Mouse (Mus musculus): Measurements from ENCODE around the gene Tnks2. TPM values are rescaled to one million over a fixed set of nuclear protein-coding genes. Genes with fewer than 3 reads are reported as not detected.

The Tnks2 gene
- polyA plus RNA-seq, 1 experiment from 2014 or later = 95.9 TPM

DNA sequence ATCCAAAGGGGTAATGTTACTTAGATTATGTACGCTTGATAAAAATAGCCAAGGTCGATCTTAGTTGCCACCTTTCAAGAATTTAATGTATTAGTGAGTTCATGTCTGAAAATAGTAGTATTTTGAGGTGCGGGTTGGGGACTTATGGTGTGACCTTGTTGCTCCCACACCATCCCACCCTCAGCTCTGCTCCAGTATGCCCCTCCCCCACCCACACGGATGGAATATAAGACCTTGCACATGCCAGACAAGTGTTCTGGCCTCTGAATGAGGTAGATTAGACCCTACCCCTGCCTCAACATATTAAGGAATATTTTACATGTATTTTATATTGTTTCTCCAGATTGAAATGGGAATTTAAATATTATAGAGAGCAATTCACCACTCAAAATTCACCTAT is 2.0 kb downstream of the Tnks2 start:
- Histone ChIP-seq H3K27me3 (ENCODE audit: control insufficient read depth, insufficient read depth, low read length) (no peaks in the 10 kb centered on the region), H3K36me3 (ENCODE audit: control insufficient read depth, insufficient read depth, low read length) (peaks cover 8% of the 10 kb centered on the region), H3K9ac (replicated peaks; ENCODE audit: low read length) (no peak overlapping the region; the same call in 1 of the 2 replicates), H3K27ac (replicated peaks; ENCODE audit: low read depth, low read length) (no peak overlapping the region), H3K4me2 (ENCODE audit: low read length) (peak overlapping the region; percentile 89), H3K4me3 (replicated peaks; ENCODE audit: low read depth, low read length) (peak overlapping the region; percentile 97), H3K9me3 (ENCODE audit: control insufficient read depth, low read length) (no peaks in the 10 kb centered on the region), H3K4me1 (ENCODE audit: control insufficient read depth, insufficient read depth, low read length) (peaks cover 24% of the 10 kb centered on the region)
- WGBS = 60% methylated on average over 4 of the region's 4 CpGs
- no peak for ATAC-seq (ENCODE audit: low FRiP score, low TSS enrichment)
- DNase-seq = peak; percentile 6

DNA sequence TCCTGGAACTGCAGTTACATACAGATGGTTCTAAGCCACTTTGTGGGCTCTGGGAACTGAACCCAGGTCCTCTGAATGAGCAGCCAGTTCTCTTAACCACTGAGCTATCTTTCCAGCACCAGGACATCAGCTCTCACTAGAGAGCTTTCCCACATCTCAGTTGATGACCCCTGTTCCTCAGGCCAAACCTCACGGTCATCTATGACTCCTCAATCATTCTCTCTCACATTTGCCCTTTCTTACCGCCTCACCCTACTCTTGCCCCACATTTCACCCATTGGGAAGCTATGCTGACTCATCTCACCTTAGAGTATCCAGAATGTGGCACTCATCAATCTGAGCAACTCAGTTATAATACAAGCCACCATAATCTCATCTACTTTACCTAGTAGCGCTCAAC is 6.3 kb downstream of the Tnks2 start:
- no peak for ATAC-seq (ENCODE audit: low FRiP score, low TSS enrichment)
- 97% methylated on average over 3 of the region's 3 CpGs for WGBS

DNA sequence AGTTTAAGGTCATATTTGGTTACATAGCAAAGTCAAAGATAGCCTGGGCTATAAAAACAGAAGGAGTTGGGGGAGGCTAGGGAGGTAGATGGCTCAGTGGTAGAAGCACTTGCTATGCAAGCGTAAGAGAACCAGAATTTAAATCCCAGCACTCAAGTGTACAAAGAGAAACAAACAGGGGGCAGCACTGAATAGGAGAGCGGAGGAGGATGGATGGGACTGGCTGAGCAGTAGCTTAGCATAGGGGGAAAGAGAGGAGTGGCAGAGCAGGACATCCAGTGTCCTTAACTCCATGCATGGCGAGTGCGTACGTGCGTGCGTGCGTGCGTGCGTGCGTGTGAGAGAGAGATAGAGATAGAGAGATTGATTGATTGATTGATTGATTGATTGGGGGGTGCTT is 9.8 kb downstream of the Tnks2 start:
- Histone ChIP-seq H3K4me1 (ENCODE audit: control insufficient read depth, insufficient read depth, low read length) (no peaks in the 10 kb centered on the region), H3K9ac (replicated peaks; ENCODE audit: low read length) (no peak overlapping the region), H3K27me3 (ENCODE audit: control insufficient read depth, insufficient read depth, low read length) (no peaks in the 10 kb centered on the region), H3K9me3 (ENCODE audit: control insufficient read depth, low read length) (no peaks in the 10 kb centered on the region), H3K4me3 (replicated peaks; ENCODE audit: low read depth, low read length) (no peak overlapping the region), H3K4me2 (ENCODE audit: low read length) (no peak overlapping the region), H3K36me3 (ENCODE audit: control insufficient read depth, insufficient read depth, low read length) (peaks cover 42% of the 10 kb centered on the region), H3K27ac (replicated peaks; ENCODE audit: low read depth, low read length) (no peak overlapping the region)
- WGBS = 87% methylated on average over 11 of the region's 11 CpGs
- ATAC-seq (ENCODE audit: low FRiP score, low TSS enrichment) = no peak
- DNase-seq = no peak

More for the DNA sequence above, 6.3 kb downstream of the Tnks2 start:
- Histone ChIP-seq H3K9ac (replicated peaks; ENCODE audit: low read length) (no peak overlapping the region), H3K4me3 (replicated peaks; ENCODE audit: low read depth, low read length) (no peak overlapping the region), H3K4me1 (ENCODE audit: control insufficient read depth, insufficient read depth, low read length) (peaks cover 18% of the 10 kb centered on the region), H3K27me3 (ENCODE audit: control insufficient read depth, insufficient read depth, low read length) (no peaks in the 10 kb centered on the region), H3K4me2 (ENCODE audit: low read length) (no peak overlapping the region), H3K9me3 (ENCODE audit: control insufficient read depth, low read length) (no peaks in the 10 kb centered on the region), H3K36me3 (ENCODE audit: control insufficient read depth, insufficient read depth, low read length) (peaks cover 17% of the 10 kb centered on the region), H3K27ac (replicated peaks; ENCODE audit: low read depth, low read length) (no peak overlapping the region)
- DNase-seq = no peak

DNA sequence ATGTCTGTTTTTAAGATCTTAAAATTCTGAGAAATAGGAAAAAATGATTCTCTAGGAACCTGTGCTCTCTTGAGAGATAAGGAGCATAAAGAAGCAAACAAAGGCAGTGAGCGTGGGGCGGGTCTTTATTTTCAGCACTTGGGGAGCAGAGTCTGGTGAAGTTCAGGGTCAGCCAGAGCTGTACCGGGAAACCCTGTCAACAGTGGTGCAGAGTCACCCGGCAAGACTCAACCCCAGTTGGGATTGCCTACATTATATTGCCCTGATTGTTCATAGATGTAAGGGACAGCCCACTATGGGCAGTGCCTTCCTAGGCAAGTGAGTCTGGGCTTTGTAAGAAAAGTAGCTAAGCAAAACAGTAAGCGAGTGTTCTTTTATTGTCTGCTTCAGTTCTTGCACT is 11.9 kb downstream of the Tnks2 start:
- Histone ChIP-seq H3K4me3 (replicated peaks; ENCODE audit: low read depth, low read length) (no peak overlapping the region), H3K27ac (replicated peaks; ENCODE audit: low read depth, low read length) (no peak overlapping the region), H3K4me1 (ENCODE audit: control insufficient read depth, insufficient read depth, low read length) (no peaks in the 10 kb centered on the region), H3K4me2 (ENCODE audit: low read length) (no peak overlapping the region), H3K36me3 (ENCODE audit: control insufficient read depth, insufficient read depth, low read length) (peaks cover 52% of the 10 kb centered on the region), H3K9me3 (ENCODE audit: control insufficient read depth, low read length) (no peaks in the 10 kb centered on the region), H3K9ac (replicated peaks; ENCODE audit: low read length) (no peak overlapping the region), H3K27me3 (ENCODE audit: control insufficient read depth, insufficient read depth, low read length) (no peaks in the 10 kb centered on the region)
- 87% methylated on average over 5 of the region's 5 CpGs for WGBS
- ATAC-seq (ENCODE audit: low FRiP score, low TSS enrichment) (no peak), DNase-seq (no peak)

DNA sequence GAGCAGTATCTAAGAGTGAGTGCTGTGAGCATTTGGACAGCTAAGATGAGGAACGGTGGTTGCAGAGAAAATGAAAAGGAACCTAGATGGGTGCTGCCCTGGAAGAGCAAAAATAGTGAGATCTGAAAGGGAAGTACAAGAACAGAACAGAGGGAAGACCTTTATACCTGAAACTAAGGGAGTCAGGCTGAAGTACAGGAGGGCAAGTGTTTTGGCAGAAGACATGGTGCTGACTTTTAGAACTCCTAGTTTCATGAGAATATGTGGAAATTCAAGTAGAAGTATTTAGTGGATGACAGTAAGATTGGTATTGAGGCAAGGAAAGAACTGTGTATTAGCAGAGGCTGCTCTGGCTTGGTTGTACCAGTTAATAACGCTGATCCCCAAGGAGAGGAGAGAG is 19.8 kb downstream of the Tnks2 start:
- H3K4me2 ChIP-seq (ENCODE audit: low read length) = no peak overlapping the region
- no peaks in the 10 kb centered on the region for H3K27me3 ChIP-seq (ENCODE audit: control insufficient read depth, insufficient read depth, low read length)
- 94% methylated on average over 2 of the region's 2 CpGs for WGBS
- H3K27ac ChIP-seq (replicated peaks; ENCODE audit: low read depth, low read length) = no peak overlapping the region
- no peaks in the 10 kb centered on the region for H3K4me1 ChIP-seq (ENCODE audit: control insufficient read depth, insufficient read depth, low read length)
- no peak overlapping the region for H3K4me3 ChIP-seq (replicated peaks; ENCODE audit: low read depth, low read length)
- ATAC-seq (ENCODE audit: low FRiP score, low TSS enrichment) (no peak), DNase-seq (no peak)
- peaks cover 89% of the 10 kb centered on the region for H3K36me3 ChIP-seq (ENCODE audit: control insufficient read depth, insufficient read depth, low read length)
- H3K9me3 ChIP-seq (ENCODE audit: control insufficient read depth, low read length) = no peaks in the 10 kb centered on the region
- no peak overlapping the region for H3K9ac ChIP-seq (replicated peaks; ENCODE audit: low read length)

DNA sequence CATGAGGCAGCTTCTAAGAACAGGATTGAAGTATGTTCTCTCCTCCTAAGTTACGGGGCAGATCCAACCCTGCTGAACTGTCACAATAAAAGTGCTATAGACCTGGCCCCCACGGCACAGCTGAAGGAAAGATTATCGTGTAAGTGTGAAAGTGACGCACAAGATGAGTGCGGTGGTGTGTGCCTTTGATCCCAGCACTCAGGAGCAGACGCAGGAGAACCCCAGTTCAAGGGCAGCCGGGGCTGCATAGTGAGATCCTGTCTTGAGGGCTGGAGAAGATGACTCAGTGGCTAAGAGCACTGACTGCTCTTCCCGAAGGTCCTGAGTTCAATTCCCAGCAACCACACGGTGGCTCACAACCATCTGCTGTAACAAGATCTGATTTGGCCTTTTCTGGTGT is 23.8 kb downstream of the Tnks2 start:
- no peak overlapping the region for H3K27ac ChIP-seq (replicated peaks; ENCODE audit: low read depth, low read length)
- H3K36me3 ChIP-seq (ENCODE audit: control insufficient read depth, insufficient read depth, low read length) = peaks cover 95% of the 10 kb centered on the region
- WGBS = 92% methylated on average over 9 of the region's 9 CpGs
- H3K9me3 ChIP-seq (ENCODE audit: control insufficient read depth, low read length) = no peaks in the 10 kb centered on the region
- H3K9ac ChIP-seq (replicated peaks; ENCODE audit: low read length) = no peak overlapping the region
- H3K4me3 ChIP-seq (replicated peaks; ENCODE audit: low read depth, low read length) = no peak overlapping the region
- no peak for ATAC-seq (ENCODE audit: low FRiP score, low TSS enrichment)
- DNase-seq = no peak
- no peaks in the 10 kb centered on the region for H3K27me3 ChIP-seq (ENCODE audit: control insufficient read depth, insufficient read depth, low read length)
- no peaks in the 10 kb centered on the region for H3K4me1 ChIP-seq (ENCODE audit: control insufficient read depth, insufficient read depth, low read length)
- H3K4me2 ChIP-seq (ENCODE audit: low read length) = no peak overlapping the region

DNA sequence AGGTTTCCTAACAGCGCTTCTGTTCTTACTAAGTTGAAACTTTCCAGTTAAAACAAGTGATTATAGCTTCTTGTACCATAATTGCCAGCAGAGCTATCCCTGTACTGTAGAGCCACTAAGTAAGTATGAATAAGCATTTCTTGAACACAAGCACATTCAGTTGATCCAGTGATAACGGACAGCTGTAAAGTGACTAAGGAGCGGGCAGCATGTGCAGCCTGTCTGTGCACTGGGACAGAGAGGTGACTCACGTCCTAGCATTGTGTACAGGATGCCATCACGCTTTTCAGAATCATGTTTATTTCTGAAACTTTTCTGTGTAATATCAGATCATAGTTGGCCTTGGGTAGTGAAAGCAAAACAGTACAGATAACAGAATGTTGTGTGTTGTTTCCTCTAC is 26.4 kb downstream of the Tnks2 start:
- Histone ChIP-seq H3K4me3 (replicated peaks; ENCODE audit: low read depth, low read length) (no peak overlapping the region), H3K36me3 (ENCODE audit: control insufficient read depth, insufficient read depth, low read length) (peaks cover 92% of the 10 kb centered on the region), H3K27ac (replicated peaks; ENCODE audit: low read depth, low read length) (no peak overlapping the region), H3K9ac (replicated peaks; ENCODE audit: low read length) (no peak overlapping the region), H3K4me1 (ENCODE audit: control insufficient read depth, insufficient read depth, low read length) (no peaks in the 10 kb centered on the region), H3K9me3 (ENCODE audit: control insufficient read depth, low read length) (no peaks in the 10 kb centered on the region), H3K4me2 (ENCODE audit: low read length) (no peak overlapping the region), H3K27me3 (ENCODE audit: control insufficient read depth, insufficient read depth, low read length) (no peaks in the 10 kb centered on the region)
- DNase-seq (no peak), ATAC-seq (ENCODE audit: low FRiP score, low TSS enrichment) (no peak)
- WGBS = 96% methylated on average over 5 of the region's 5 CpGs

DNA sequence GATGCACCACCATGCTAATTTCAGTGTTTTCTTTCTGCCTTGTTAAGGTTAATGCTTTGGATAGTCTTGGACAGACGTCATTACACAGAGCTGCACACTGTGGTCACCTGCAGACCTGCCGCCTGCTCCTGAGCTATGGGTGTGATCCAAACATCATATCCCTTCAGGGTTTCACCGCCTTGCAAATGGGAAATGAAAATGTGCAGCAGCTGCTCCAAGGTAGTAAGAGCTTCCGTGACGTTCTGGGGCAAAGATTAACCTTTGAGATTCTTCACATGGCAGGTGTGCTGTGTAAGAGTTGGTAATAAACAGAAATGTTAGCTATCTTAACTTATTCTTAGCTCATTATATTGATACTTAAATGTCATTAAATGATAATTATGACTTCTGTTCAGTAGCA is 31.9 kb downstream of the Tnks2 start:
- Histone ChIP-seq H3K9ac (replicated peaks; ENCODE audit: low read length) (no peak overlapping the region), H3K4me3 (replicated peaks; ENCODE audit: low read depth, low read length) (no peak overlapping the region), H3K4me1 (ENCODE audit: control insufficient read depth, insufficient read depth, low read length) (no peaks in the 10 kb centered on the region), H3K36me3 (ENCODE audit: control insufficient read depth, insufficient read depth, low read length) (peaks cover 88% of the 10 kb centered on the region), H3K27me3 (ENCODE audit: control insufficient read depth, insufficient read depth, low read length) (no peaks in the 10 kb centered on the region), H3K4me2 (ENCODE audit: low read length) (no peak overlapping the region), H3K9me3 (ENCODE audit: control insufficient read depth, low read length) (no peaks in the 10 kb centered on the region), H3K27ac (replicated peaks; ENCODE audit: low read depth, low read length) (no peak overlapping the region)
- WGBS = 94% methylated on average over 5 of the region's 5 CpGs
- DNase-seq (no peak), ATAC-seq (ENCODE audit: low FRiP score, low TSS enrichment) (no peak)

DNA sequence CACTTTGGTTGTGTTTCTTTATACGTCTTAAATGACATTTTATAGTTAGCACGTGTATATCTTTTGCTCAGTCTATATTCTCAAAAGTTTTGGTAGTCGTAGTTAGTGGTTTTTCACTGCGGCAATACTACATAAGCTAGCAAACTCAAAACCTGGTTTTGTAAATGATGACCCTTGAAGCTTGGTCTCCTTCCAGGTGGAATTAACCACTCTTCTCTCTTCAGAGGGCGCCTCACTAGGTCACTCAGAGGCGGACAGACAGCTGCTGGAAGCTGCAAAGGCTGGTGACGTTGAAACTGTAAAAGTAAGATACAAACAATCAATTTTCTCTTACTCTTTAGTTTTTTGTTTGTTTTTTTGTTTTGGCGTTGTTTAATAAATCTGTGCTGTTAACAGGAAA is 33.4 kb downstream of the Tnks2 start:
- DNase-seq = no peak
- no peaks in the 10 kb centered on the region for H3K4me1 ChIP-seq (ENCODE audit: control insufficient read depth, insufficient read depth, low read length)
- no peak for ATAC-seq (ENCODE audit: low FRiP score, low TSS enrichment)
- H3K4me3 ChIP-seq (replicated peaks; ENCODE audit: low read depth, low read length) = no peak overlapping the region
- H3K27ac ChIP-seq (replicated peaks; ENCODE audit: low read depth, low read length) = no peak overlapping the region
- no peak overlapping the region for H3K4me2 ChIP-seq (ENCODE audit: low read length)
- no peak overlapping the region for H3K9ac ChIP-seq (replicated peaks; ENCODE audit: low read length)
- WGBS = 94% methylated on average over 8 of the region's 8 CpGs
- H3K27me3 ChIP-seq (ENCODE audit: control insufficient read depth, insufficient read depth, low read length) = no peaks in the 10 kb centered on the region
- H3K36me3 ChIP-seq (ENCODE audit: control insufficient read depth, insufficient read depth, low read length) = peaks cover 86% of the 10 kb centered on the region
- no peaks in the 10 kb centered on the region for H3K9me3 ChIP-seq (ENCODE audit: control insufficient read depth, low read length)
